Mouse (Mus musculus): ENCODE measurements around the gene Ifi27l2a.

Ifi27l2a gene

DNA sequence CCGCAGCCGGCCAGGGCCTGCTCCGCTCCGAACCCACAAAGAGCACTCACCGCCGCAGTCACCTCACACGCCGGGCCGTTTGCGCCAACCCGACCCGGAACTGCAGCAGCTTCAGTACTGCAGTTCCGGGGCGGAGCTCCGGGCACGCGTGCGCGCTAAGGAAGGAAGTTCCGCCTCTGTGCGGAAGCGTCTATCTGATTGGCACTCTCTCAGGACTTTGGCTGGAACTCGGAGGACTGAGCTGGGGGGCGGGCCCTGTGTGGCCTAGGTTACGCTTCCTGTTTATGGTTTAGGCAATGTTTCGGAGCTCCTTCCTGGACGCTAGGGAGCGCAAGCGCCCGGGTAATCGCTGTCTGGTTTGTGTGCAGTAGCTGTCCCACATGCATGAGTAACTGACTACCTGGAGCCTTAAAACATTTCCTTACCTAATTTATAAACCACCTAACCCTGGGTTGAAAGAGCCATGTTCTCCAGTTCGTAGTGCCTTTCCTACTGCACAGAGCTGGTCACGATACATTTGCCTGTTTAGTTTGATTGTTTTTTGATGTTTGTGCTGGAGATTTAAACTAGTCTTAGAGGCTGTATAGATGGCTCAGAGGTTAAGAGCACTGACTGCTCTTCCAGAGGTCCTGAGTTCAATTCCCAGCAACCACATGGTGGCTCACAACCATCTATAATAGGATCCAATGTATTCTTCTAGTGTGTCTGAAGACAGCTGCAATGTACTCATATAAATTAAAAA lies 17.6 kb downstream of the Ifi27l2a start, which contains the start of gene Ddx24:
Gene Ddx24, minus strand, starts transcription at position 102 of the 742 bp plus-strand sequence.
- DNase-seq = peak; percentile 99

DNA sequence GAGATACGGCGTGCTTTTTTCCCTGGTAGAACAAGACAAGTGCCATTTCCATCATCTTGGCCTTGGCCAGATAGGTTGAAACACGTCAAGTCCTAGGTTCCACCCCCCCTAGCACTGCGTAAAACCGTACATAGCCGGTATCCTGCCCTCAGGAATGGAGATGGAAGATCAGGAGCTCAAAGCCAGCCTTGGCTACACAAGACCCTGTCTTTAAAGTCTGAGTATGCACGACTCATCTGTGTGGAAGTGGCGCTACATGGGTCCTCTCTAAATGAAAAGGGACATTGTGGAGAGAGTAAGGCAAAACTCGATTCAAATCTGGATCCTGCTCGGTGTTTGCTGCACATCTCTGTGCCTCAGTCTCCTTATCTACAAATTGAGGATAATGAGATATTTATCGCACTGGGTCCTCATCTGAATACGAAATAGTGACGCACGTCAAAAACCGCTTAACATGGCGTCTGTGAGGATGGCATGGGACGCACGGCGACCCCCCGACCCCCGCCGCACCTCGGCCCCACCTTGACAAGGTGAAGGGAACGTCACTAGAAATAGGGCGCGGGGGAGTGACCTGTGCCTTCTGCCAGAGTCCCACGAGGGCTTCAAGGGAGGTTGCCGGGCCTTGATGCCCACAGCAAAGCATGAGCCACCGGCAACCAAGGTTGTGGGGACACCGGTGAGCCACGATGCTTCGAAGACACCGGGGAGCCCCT lies 18.3 kb downstream of the Ifi27l2a start:
- no peak for DNase-seq

DNA sequence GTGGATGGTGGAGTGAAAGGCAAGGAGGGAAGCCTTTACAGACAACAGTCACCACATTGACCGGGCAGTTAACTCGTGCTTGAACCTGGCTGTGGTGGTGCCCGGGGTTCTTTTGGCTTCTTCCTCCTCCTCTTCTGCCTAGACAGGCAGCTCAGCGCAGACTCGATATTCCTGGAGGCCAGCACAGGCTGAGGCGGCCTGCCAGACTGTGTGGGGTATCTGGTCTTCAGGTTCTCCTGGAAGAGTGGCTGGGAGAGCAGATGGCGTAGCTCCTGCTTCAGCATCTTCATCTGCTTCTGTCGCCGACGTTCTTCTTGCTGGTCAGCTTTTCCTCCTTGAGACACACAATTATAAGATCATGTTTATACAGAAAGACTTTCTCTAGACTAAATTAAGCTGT lies 35.3 kb downstream of the Ifi27l2a start:
- peak; percentile 68 for DNase-seq

DNA sequence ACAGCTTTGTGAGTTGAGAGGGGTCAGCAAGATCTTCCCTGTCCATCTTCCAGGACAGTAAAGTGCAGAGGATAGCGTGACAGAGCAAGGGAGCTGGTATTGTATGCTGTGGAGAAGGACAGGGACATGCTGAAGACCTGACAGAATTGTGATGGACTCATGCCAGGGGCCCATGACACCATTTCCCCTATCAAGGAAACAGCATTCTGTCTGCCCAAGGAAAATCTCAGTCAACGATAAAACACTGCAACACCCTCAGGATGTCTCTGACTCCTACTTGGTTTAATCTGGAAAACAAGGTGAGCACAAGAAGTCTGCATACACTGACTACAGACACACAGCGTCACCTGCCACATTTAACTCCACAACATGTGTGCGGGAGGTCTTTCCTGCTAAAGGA lies 35.8 kb downstream of the Ifi27l2a start, which contains the start of gene 9330161L09Rik:
Gene 9330161L09Rik, minus strand, starts transcription at position 101 of the 400 bp plus-strand sequence.
- no peak for DNase-seq

DNA sequence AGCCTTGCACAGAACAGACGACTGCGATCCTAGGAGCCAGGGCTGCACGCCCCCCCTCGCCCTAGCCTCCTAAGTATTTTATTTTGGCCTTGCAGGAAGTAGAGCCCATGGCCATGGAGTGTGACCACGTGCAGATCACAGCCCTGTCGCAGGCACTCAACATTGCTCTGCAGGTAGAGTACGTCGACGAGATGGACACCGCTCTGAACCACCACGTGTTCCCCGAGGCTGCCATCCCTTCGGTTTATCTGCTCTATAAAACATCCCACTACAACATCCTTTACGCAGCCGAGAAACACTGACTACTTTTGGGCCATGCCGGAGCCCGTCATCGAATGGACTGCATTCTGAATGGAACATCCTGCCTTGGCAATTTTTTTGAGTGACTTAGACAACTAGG lies 39.3 kb downstream of the Ifi27l2a start:
- DNase-seq = no peak

DNA sequence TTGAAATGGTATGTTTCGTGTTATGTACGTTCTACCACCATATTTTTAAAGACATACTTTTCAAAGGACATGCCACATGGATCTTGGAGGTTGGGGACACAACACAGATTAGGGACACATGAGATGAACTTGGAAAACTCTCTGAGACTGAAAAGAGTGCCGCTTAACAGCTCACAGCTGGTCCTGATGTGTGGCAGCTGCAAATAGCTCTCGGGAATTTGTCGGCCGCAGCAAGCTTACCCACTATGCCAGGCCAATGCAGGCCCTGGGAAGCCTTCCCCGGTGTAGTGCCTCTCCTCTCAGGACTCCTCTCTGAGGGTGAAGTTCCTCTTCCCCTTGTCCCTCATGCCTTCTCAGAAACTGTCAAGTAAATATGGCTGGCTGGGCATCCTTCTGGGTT lies 46.7 kb downstream of the Ifi27l2a start:
- DNase-seq = no peak

DNA sequence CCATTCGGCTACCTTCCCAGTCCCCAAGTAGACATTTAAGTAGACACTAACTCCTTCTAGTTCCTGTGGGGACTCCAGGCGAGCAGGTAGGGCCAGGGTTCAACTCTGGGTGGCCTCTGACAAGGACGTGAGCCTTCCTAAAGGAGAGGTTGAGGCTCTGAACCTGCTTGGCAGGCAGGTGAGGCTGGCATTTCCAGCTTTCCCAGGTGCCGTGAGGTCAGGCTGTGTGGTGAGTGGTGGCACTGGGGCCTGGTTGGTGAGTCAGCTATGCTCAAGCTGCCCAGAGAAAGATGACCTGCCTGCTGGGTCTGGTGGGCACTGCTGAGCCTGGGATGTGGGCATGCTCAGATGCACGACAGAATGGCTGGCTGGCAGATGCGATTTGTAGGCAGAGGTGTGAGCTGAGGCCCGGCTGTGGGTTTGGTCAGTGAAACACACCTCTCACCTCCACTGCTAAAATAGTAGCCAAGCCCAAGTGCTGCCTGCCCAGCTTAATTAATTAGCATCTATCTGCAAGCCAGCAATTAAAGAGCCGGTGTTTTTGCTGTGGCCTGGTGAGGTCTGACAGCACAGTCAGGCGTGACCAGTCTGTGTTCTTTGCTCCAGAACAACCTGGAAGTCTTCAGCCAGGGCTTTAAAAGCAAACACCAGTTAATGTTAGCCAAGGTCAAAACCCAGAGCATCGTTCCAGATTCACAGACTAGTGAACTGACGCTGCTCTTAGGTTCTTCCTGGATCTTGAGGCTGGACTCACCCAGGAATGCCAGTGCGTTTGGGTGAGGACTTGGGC lies 47.8 kb downstream of the Ifi27l2a start:
- no peak for DNase-seq

DNA sequence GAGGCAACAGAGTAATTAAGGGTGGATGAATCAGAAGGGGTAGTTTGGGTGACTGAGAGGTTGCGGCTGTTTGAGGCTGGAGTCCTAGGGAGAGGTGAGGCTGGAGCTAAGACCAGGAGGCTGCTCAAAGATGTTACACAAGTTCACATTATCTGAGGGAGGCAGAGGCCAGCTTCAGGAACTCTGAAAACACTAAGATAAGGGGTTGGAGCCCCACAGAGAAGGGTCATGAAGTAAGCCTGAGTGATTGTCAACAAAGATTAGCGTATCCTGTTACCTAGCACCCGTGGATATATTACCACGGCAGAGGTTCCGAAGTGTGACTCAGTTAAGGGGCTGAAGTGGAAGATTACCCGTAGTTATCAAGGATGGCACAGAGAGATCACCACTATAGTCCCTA lies 50.0 kb downstream of the Ifi27l2a start:
- no peak for DNase-seq

Data from layer of hippocampus, adult 9-11 months (tissue).